Mouse (Mus musculus): ENCODE data around the gene Trim25. TPM values are rescaled to one million over a fixed set of nuclear protein-coding genes. Genes with fewer than 3 reads are reported as not detected.

Gene Trim25
- polyA plus RNA-seq, 1 experiment from 2014 or later, result 20.4 TPM

DNA sequence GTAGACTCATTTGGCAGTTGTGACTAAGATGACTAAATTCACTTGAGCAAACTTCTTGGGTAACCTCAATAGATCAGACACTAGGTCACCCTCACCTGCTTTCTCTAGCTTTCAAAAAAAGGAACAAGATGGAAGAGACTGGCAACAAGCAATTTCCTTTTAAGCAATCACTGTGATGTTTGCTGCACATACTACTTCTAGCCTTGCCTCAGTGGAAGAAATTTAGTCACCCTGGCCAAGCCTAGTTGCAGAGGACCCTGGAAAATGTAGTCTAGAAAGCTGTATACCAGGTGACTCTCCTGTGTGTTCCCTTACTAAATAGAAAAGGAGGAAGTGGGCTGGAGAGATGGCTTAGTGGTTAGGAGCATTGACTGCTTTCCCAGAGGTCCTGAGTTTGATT lies 7.2 kb downstream of the Trim25 start:
- Histone ChIP-seq H3K9ac (no peak overlapping the region), H3K4me2 (no peak overlapping the region), H3K4me1 (replicated peaks) (peaks cover 52% of the 10 kb centered on the region), H3K9me3 (replicated peaks) (no peaks in the 10 kb centered on the region), H3K27ac (replicated peaks) (no peak overlapping the region), H3K27me3 (no peaks in the 10 kb centered on the region), H3K36me3 (replicated peaks) (peaks cover 79% of the 10 kb centered on the region), H3K4me3 (replicated peaks) (no peak overlapping the region)
- ATAC-seq (ENCODE audit: insufficient read depth), result no peak

DNA sequence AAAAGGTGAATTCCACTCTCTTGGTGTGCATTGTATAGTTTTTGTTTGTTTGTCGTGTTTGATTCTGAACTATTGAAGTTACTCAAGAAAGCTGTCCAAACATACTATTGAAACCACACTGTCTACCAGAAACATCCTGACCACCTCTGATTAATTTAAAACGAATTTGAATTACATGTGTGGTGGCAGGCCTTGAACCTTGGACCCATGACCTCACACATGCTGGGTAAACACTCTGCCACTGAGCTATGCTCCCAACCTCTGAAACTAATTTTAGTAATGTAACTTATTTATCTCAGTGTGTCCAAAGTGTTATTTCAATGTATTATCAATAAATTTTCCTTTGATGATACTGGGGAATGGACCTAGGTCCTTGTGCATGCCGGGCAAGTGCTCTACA lies 8.4 kb downstream of the Trim25 start:
- ATAC-seq (ENCODE audit: insufficient read depth), result no peak
- Histone ChIP-seq H3K27me3 (no peaks in the 10 kb centered on the region), H3K27ac (replicated peaks) (no peak overlapping the region), H3K4me3 (replicated peaks) (no peak overlapping the region), H3K9ac (no peak overlapping the region), H3K9me3 (replicated peaks) (no peaks in the 10 kb centered on the region), H3K36me3 (replicated peaks) (peaks cover 84% of the 10 kb centered on the region), H3K4me1 (replicated peaks) (peaks cover 47% of the 10 kb centered on the region), H3K4me2 (no peak overlapping the region)
- WGBS (ENCODE audit: insufficient replicate concordance), result 80% methylated on average over 3 of the region's 3 CpGs

DNA sequence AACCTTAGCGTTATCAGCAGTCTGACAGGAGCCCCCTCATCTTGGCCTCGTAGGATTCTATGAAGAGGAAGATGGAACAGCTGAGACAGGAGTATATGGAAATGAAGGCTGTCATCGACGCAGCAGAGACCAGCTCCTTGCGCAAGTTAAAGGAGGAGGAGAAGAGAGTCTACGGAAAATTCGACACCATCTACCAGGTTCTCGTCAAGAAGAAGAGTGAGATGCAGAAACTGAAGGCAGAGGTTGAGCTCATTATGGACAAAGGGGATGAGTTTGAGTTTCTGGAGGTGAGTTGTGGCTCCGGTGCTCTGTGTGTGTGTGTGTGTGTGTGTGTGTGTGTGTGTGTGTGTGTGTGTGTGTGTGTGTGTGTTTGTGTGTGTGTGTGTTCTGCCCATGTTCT lies 9.9 kb downstream of the Trim25 start:
- Histone ChIP-seq H3K9me3 (replicated peaks) (no peaks in the 10 kb centered on the region), H3K4me2 (no peak overlapping the region), H3K27me3 (no peaks in the 10 kb centered on the region), H3K4me1 (replicated peaks) (peaks cover 34% of the 10 kb centered on the region), H3K9ac (no peak overlapping the region), H3K4me3 (replicated peaks) (no peak overlapping the region), H3K36me3 (replicated peaks) (peaks cover 95% of the 10 kb centered on the region), H3K27ac (replicated peaks) (no peak overlapping the region)
- ATAC-seq (ENCODE audit: insufficient read depth), result no peak
- 79% methylated on average over 9 of the region's 9 CpGs for WGBS (ENCODE audit: insufficient replicate concordance)

DNA sequence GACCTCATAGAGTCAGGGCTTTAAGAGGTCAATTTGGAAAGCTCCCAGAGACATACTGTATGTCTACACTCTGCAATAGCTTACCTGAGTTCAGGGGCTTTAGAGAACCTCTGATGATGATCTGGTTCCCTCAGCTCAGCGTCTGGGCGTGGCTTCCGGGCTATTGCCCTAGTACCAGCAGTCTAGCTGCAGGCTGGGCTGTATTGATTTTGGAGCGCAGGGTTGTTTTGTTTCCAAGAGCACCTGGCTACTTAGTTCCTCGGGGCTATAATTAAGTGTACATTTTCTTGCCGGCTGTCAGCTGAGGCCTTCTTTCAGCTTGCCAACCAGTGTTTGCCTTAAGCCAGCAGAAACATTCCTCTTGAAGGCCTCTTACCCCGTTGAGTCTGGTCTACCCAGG lies 10.3 kb downstream of the Trim25 start:
- no peak overlapping the region for H3K4me2 ChIP-seq
- no peaks in the 10 kb centered on the region for H3K9me3 ChIP-seq (replicated peaks)
- H3K9ac ChIP-seq, result no peak overlapping the region
- no peak overlapping the region for H3K4me3 ChIP-seq (replicated peaks)
- H3K27me3 ChIP-seq, result no peaks in the 10 kb centered on the region
- H3K36me3 ChIP-seq (replicated peaks), result peaks cover 98% of the 10 kb centered on the region
- WGBS (ENCODE audit: insufficient replicate concordance), result 69% methylated on average over 7 of the region's 7 CpGs
- no peak overlapping the region for H3K27ac ChIP-seq (replicated peaks)
- H3K4me1 ChIP-seq (replicated peaks), result peaks cover 31% of the 10 kb centered on the region
- ATAC-seq (ENCODE audit: insufficient read depth), result no peak; the same call in 1 of the 2 replicates

DNA sequence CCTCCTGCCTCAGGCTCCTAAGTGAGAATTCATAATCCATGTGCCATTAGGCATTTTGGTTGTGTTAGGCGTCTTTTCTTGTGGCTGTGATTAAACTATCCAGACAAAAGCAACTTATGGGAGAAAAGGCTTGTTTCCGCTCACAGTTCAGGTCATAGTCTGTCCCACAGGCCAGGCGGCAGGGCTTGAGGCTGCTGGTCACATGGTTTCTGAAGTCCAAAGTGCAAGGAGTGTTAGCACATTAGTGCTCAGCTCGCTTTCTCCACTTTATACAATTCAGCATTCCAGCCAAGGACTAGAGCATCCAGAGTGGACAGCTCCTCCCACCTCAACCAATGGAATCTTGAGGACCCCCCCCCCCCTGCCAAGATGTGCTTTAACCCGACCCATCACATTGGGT lies 13.1 kb downstream of the Trim25 start:
- no peaks in the 10 kb centered on the region for H3K27me3 ChIP-seq
- 74% methylated on average over 5 of the region's 5 CpGs for WGBS (ENCODE audit: insufficient replicate concordance)
- no peak overlapping the region for H3K4me2 ChIP-seq
- no peak overlapping the region for H3K9ac ChIP-seq
- no peak for ATAC-seq (ENCODE audit: insufficient read depth)
- peaks cover 98% of the 10 kb centered on the region for H3K36me3 ChIP-seq (replicated peaks)
- no peak overlapping the region for H3K4me3 ChIP-seq (replicated peaks)
- peaks cover 32% of the 10 kb centered on the region for H3K4me1 ChIP-seq (replicated peaks)
- 0 out of 2 replicates have a peak overlapping the region, but pooled peaks have one; percentile 29 for H3K27ac ChIP-seq (replicated peaks)
- no peaks in the 10 kb centered on the region for H3K9me3 ChIP-seq (replicated peaks)

DNA sequence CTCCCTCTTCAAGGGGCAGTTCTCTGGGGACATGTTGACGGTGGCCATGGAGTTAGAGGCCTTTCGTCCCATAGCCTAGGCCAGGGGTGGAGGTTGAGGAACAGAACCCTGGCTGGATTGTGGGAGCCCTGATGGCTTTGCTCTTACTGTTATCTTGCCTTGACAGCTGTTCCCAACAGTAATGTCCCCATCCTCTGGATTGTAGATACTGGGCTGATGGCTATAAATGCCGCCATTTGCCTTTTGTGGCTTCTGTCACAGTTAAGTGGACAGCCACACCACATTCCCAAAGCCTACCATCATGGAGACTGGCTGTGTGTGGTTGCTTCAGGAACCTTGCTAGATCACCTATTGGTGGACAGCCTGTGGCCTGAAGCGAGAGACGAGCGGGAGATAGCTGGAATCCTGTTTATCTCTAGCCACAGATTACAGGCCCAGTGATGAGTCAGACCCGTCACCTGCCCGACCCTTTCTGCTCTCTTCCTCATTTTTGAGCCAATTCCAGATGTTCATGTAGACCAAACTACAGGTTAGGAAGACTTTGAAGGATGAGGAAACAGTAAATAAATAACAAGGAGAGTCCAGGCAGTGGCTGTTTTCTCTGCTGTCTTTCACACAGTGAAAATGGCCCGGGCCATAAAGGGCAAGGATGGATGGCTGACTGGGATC lies 18.5 kb downstream of the Trim25 start:
- WGBS (ENCODE audit: insufficient replicate concordance), result 32% methylated on average over 9 of the region's 9 CpGs
- Histone ChIP-seq H3K4me2 (peak overlapping the region; percentile 54), H3K9ac (peak overlapping the region; percentile 15; the same call in 1 of the 2 replicates), H3K27me3 (no peaks in the 10 kb centered on the region), H3K4me1 (replicated peaks) (peaks cover 65% of the 10 kb centered on the region), H3K4me3 (replicated peaks) (peak overlapping the region; percentile 9; the same call in 1 of the 2 replicates), H3K27ac (replicated peaks) (peak overlapping the region; percentile 79), H3K36me3 (replicated peaks) (peaks cover 85% of the 10 kb centered on the region), H3K9me3 (replicated peaks) (no peaks in the 10 kb centered on the region)
- ATAC-seq (ENCODE audit: insufficient read depth), result peak; percentile 88

DNA sequence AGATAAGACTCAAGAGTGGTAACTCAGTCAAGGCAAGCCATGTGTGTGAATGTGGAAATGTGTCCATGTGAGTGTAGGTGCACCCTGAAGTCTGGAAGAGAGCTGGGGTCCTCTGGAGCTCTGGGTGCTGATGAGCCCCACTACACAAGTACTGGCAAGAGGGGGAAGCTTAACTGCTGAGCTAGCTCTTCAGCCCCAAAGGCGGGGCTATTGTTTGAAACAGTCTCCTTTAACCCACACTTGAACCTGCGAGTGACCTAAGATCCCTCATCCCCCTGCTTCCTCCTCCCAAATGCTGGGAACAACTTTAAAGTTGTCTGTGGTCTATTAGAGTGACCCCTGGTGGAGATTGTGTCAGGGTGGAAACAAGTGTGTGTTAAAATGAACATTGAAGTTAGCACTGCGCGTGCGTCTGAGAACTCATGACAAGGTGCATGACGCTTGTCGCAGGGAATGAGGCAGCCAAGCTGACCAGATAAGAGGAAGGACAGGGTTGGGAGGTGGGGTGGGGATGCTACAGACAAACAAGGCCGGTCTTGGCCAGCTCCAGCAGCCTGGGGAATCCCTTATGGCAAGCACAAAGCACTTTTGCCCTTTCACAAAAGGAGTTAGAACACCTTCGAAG lies 21.6 kb downstream of the Trim25 start:
- no peak for ATAC-seq (ENCODE audit: insufficient read depth)
- Histone ChIP-seq H3K36me3 (replicated peaks) (peaks cover 54% of the 10 kb centered on the region), H3K27me3 (no peaks in the 10 kb centered on the region), H3K9ac (no peak overlapping the region), H3K9me3 (replicated peaks) (no peaks in the 10 kb centered on the region), H3K4me1 (replicated peaks) (peaks cover 78% of the 10 kb centered on the region), H3K27ac (replicated peaks) (0 out of 2 replicates have a peak overlapping the region, but pooled peaks have one; percentile 14), H3K4me2 (no peak overlapping the region), H3K4me3 (replicated peaks) (no peak overlapping the region)
- WGBS (ENCODE audit: insufficient replicate concordance), result 65% methylated on average over 9 of the region's 9 CpGs

DNA sequence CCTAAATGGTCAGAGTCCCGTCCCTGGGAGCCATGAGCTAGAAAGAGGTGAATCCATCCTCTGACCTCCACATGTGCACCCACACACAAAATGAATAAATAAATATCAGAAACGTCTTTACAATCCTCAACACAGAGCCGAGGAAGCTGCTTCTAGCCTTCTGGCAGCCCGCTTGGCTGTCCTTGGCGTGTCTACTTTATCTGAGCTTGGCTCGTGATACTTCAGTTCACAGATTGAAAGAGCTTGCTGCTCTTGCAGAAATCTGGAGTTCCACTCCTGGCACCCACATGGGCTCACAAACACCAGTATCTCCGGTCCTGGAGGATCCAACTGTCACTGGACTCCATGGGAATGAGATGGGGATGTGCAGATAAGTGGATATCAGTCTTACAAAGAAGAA lies 22.5 kb downstream of the Trim25 start:
- peaks cover 74% of the 10 kb centered on the region for H3K4me1 ChIP-seq (replicated peaks)
- no peak overlapping the region for H3K9ac ChIP-seq
- WGBS (ENCODE audit: insufficient replicate concordance), result 41% methylated on average over 7 of the region's 7 CpGs
- H3K4me3 ChIP-seq (replicated peaks), result no peak overlapping the region
- H3K27me3 ChIP-seq, result no peaks in the 10 kb centered on the region
- peaks cover 45% of the 10 kb centered on the region for H3K36me3 ChIP-seq (replicated peaks)
- H3K9me3 ChIP-seq (replicated peaks), result no peaks in the 10 kb centered on the region
- 0 out of 2 replicates have a peak overlapping the region, but pooled peaks have one; percentile 46 for H3K27ac ChIP-seq (replicated peaks)
- no peak for ATAC-seq (ENCODE audit: insufficient read depth)
- no peak overlapping the region for H3K4me2 ChIP-seq

DNA sequence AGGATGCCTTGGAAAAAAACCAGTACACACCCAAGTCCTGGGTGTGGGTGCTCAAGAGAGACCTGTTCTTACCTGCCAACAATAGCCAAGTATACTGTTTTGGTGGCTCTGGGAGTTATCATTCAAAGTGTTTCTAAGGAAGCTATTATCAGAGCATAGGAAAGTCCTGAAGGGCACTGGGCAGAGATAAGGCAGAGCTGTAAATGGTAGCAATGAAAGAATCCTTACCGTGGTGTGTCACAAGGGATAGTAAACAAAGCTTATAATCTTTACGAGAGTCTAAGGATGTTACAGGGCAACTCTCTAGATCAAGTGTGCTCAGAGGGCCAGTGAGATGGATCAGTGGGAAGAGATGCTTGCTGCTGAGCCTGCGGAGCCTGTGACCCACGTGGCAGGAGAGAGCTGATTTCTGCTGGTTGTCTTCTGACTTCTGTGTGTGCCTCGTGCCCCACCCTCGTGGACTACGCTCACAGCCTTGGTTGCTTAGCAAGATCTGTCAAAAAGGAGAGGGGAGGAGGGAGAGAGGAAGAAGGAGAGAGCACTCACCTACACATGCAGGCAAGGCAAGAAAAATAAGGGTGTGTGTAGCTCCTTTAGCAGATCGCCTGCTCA lies 23.1 kb downstream of the Trim25 start:
- no peaks in the 10 kb centered on the region for H3K27me3 ChIP-seq
- ATAC-seq (ENCODE audit: insufficient read depth), result no peak
- peaks cover 69% of the 10 kb centered on the region for H3K4me1 ChIP-seq (replicated peaks)
- no peaks in the 10 kb centered on the region for H3K9me3 ChIP-seq (replicated peaks)
- peak overlapping the region; percentile 46; the same call in 1 of the 2 replicates for H3K27ac ChIP-seq (replicated peaks)
- no peak overlapping the region for H3K4me3 ChIP-seq (replicated peaks)
- WGBS (ENCODE audit: insufficient replicate concordance), result 16% methylated on average over 8 of the region's 8 CpGs
- no peak overlapping the region for H3K9ac ChIP-seq
- H3K4me2 ChIP-seq, result no peak overlapping the region
- peaks cover 40% of the 10 kb centered on the region for H3K36me3 ChIP-seq (replicated peaks)

DNA sequence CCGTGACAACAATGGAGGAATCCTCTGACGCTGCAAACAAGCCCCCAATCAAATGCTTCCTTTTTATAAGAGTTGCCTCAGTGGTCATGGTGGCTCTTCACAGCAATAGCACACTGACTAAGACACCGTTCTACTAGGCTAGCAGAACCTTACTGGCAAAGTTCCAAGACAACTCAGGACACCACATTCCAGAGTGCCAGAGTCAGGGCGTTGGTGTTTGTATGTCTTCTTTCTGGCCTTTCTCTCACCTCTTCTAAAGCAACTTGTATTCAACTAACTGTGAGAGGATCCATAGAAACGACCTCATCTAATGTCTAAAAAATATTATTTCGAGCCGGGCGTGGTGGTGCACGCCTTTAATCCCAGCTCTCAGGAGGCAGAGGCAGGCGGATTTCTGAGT lies 24.3 kb downstream of the Trim25 start:
- peaks cover 66% of the 10 kb centered on the region for H3K4me1 ChIP-seq (replicated peaks)
- peaks cover 28% of the 10 kb centered on the region for H3K36me3 ChIP-seq (replicated peaks)

DNA sequence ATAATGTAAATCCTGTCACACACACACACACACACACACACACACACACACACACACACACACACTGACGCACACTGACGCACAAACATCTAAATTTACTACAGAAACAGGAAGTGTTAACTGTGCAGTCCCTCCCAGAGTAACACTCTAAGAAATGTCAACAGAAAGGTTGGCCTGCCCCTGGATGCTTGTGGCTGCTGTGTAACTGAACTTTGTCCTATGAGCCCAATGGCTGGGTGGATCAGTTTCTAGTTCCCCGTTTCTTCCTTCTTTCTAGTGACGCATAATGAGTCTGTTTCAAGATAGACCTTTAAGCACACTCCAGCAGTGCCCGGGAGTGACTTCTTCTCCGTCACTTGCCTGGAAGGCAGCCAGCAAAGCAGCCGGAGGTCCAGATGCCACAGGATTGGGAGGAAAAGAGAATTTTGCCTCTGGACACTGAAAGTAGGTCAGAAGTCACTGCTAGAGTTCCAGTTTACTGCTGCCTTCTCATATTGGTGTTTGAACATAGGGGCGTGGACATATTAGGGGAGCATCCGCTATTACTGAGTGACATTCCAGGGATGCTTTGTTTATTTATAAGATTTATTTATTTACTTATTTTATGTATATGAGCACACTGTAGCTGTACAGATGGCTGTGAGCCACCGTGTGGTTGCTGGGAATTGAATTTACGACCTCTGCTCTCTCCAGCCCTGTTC lies 25.2 kb downstream of the Trim25 start:
- H3K27ac ChIP-seq (replicated peaks), result peak overlapping the region; percentile 82
- no peak overlapping the region; the same call in 1 of the 2 replicates for H3K4me3 ChIP-seq (replicated peaks)
- peaks cover 20% of the 10 kb centered on the region for H3K36me3 ChIP-seq (replicated peaks)
- peak; percentile 66 for ATAC-seq (ENCODE audit: insufficient read depth)
- whole genome bisulfite sequencing (ENCODE audit: insufficient replicate concordance), result 43% methylated on average over 11 of the region's 11 CpGs
- H3K27me3 ChIP-seq, result no peaks in the 10 kb centered on the region
- H3K4me2 ChIP-seq, result peak overlapping the region; percentile 40; the same call in 1 of the 2 replicates
- peaks cover 68% of the 10 kb centered on the region for H3K4me1 ChIP-seq (replicated peaks)
- H3K9ac ChIP-seq, result no peak overlapping the region
- no peaks in the 10 kb centered on the region for H3K9me3 ChIP-seq (replicated peaks)

More for the DNA sequence above, 24.3 kb downstream of the Trim25 start:
- H3K4me2 ChIP-seq, result no peak overlapping the region
- H3K27ac ChIP-seq (replicated peaks), result peak overlapping the region; percentile 82
- no peaks in the 10 kb centered on the region for H3K27me3 ChIP-seq
- no peak overlapping the region for H3K4me3 ChIP-seq (replicated peaks)
- H3K9ac ChIP-seq, result no peak overlapping the region
- 73% methylated on average over 10 of the region's 10 CpGs for WGBS (ENCODE audit: insufficient replicate concordance)
- H3K9me3 ChIP-seq (replicated peaks), result no peaks in the 10 kb centered on the region
- ATAC-seq (ENCODE audit: insufficient read depth), result no peak
